Mouse (Mus musculus) erythroblast, embryonic 14.5 days (primary cell): ENCODE results near the gene Fancb. TPM values are rescaled to one million over a fixed set of nuclear protein-coding genes. Genes with fewer than 3 reads are reported as not detected.

ENCODE experiments used
- H3K27me3 ChIP-seq: 2 replicates; pipeline ENCODE4 v1.6.1; 2012; ENCODE audit warnings: inconsistent platforms; ENCODE audit not compliant: control insufficient read depth
- H3K36me3 ChIP-seq: 2 replicates; pipeline ENCODE4 v1.6.1; 2012; ENCODE audit warnings: mild to moderate bottlenecking, inconsistent platforms; ENCODE audit not compliant: control insufficient read depth
- H3K4me1 ChIP-seq: 2 replicates; pipeline ENCODE4 v1.6.1; 2012; ENCODE audit warnings: inconsistent platforms; ENCODE audit not compliant: control insufficient read depth
- H3K4me3 ChIP-seq: replicated peaks from 2 replicates; pipeline ENCODE3; 2012; ENCODE audit warnings: moderate library complexity, mild to moderate bottlenecking, inconsistent platforms
- H3K9me3 ChIP-seq: 2 replicates; pipeline ENCODE4 v1.6.1; 2012; ENCODE audit warnings: low read length, inconsistent platforms, mixed read lengths; ENCODE audit not compliant: control insufficient read depth
- GATA1 ChIP-seq: IDR thresholded peaks from 2 replicates; pipeline ENCODE4 v1.6.1; 2012; ENCODE audit warnings: low read length, inconsistent platforms, mixed read lengths
- TAL1 ChIP-seq: IDR thresholded peaks from 3 replicates; pipeline ENCODE4 v1.6.1; 2012; ENCODE audit warnings: low read length, inconsistent platforms, mixed read lengths
- polyA plus RNA-seq: library from polyadenylated mRNA; stranded (reverse); fragments of >175 nt; gene quantifications from 2 replicates; pipeline ENCODE4 v1.2.3, GENCODE M21; 2012

Fancb gene
- polyA plus RNA-seq: 0.01 and 0.06 TPM in 2 replicates

DNA sequence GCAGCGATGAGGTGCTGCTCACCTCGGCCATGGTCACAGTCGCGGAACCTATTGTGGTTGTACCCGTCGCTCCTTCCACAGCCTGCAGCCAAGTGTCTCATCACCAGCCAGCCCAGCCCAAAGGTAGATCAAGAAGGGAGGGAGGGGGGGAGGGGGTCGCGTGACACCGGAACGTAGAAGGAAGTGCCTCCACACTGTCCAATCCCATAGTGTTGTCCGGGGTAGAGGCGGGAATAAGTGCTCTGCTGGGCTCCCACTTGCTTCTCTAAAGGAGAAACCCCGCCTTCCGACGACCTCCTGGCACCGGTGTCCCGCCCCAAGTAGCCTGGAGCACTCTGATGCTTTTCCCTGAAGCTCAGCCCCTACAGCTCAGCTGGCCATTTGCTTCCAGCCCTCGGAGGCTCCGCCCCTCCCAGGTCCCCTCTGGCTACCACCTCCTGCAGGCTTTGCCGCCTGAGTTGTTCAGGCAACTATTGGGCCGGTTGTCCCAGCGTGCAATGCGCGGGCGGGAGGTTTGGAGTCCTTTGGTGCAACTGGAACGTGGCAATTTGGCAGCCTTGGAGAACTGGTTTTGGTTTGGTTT is at the start of gene Fancb, which contains the start of gene Mospd2:
Gene Fancb, plus strand, starts transcription at position 400 of the 583 bp plus-strand sequence.
Gene Mospd2, minus strand, starts transcription at position 183 of the 583 bp plus-strand sequence.
- H3K27me3 ChIP-seq: no peaks in the 10 kb centered on the region
- peaks cover 3% of the 10 kb centered on the region for H3K36me3 ChIP-seq
- H3K4me3 ChIP-seq: peak within 1 kb of the TSS; percentile 76
- TF ChIP-seq GATA1: no peak
- no peak for TF ChIP-seq TAL1
- no peaks in the 10 kb centered on the region for H3K9me3 ChIP-seq
- peaks cover 13% of the 10 kb centered on the region for H3K4me1 ChIP-seq

DNA sequence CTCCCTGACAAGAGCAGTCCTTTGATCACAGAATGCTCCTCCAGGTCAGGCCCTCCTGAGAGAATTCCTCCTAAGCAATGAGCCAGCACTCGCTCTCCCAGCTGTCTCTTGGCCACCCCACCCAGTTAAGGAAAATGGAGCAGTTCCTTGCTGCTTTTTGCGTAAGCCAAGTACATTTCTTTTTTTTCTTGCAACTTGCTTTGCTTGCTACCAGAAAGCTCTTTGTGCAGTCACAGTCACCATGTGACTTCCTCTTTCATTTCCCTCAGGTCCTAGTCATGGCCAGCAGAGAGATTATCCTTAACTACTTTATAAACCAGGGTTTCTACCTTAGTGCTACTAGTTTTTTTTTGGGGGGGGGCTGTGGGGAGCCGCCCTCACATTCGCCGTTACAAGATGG is 38.9 kb upstream of the Fancb start:
- Histone ChIP-seq H3K36me3 (peaks cover 4% of the 10 kb centered on the region), H3K27me3 (no peaks in the 10 kb centered on the region), H3K4me1 (no peaks in the 10 kb centered on the region), H3K4me3 (no peak overlapping the region), H3K9me3 (no peaks in the 10 kb centered on the region; the same call in 1 of the 2 replicates)
- no peak for TF ChIP-seq TAL1
- no peak for TF ChIP-seq GATA1

DNA sequence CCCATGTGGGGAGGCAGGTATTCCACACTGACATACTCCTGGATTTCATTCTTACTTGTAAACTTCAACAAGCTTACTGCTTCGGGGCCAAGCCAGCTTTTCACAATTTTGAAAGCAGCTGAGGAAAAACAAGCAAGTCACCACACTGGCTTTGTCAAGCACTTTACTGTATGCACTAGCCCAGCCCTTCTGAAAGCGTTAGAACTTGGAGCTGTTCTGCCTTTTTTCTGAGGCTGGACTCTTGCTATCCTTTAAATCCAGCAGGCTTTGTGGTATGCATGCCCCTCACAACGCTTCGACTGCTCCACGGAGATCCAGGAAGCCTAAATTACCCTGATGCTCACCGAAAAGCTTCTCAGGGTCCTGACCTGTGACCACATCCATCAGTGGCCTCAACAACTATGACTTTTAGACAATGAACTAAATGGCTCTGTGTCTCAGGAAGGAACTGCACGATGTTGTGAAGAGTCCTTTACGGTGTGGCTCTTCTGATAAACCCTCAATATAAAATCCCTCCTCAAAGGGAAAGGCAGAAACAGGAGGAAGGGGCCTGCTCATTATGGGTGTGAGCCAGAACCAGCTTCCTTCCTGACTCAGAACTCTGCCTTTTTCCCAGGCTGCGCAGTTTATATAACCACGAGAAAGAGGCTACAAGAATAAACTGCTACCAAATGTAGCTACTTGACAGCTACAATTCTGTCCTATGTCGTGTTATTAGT is 28.4 kb upstream of the Fancb start:
- TF ChIP-seq GATA1 (no peak), TAL1 (no peak)
- H3K9me3 ChIP-seq: no peaks in the 10 kb centered on the region
- no peaks in the 10 kb centered on the region for H3K4me1 ChIP-seq
- no peaks in the 10 kb centered on the region for H3K36me3 ChIP-seq
- no peak overlapping the region for H3K4me3 ChIP-seq
- H3K27me3 ChIP-seq: no peaks in the 10 kb centered on the region

DNA sequence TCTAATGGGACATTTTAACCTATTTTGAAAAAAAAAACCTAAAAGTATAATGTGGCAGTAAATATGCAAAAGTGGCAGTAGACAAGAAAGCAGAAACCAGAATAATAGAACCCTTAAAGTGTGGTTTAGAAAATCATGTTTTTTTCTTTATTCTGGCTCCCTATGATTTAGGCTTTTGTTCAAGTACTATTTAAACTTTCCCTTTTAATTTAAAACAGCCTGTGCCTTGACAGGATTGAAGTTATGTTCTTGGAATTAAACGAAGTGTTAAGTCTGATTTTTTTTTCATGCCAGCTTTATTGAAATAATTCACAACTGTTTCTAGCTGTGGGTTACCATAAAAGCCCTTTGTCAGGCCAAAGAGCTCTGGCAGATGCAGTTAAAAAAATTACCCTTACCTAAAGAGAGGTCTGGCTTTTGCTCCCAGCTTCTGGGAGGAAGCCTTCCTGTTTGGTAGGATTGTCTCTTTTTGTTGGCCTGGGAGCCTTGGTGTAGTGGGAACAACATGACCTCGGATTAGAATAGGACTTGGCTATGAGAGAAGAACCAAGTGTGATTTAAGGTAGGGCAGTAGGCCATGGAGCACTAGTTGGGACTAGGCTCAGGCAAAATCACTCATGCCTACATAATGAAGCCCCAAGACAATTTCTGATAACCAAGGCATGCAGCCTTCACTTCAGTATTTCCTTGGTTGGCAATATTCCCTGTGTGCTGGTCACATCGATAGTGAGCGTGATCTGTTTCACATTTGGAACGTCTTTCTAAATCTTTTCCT is 27.6 kb upstream of the Fancb start:
- no peak overlapping the region for H3K4me3 ChIP-seq
- no peaks in the 10 kb centered on the region for H3K9me3 ChIP-seq
- H3K36me3 ChIP-seq: no peaks in the 10 kb centered on the region
- TF ChIP-seq TAL1: no peak
- no peak for TF ChIP-seq GATA1
- no peaks in the 10 kb centered on the region for H3K4me1 ChIP-seq
- no peaks in the 10 kb centered on the region for H3K27me3 ChIP-seq

DNA sequence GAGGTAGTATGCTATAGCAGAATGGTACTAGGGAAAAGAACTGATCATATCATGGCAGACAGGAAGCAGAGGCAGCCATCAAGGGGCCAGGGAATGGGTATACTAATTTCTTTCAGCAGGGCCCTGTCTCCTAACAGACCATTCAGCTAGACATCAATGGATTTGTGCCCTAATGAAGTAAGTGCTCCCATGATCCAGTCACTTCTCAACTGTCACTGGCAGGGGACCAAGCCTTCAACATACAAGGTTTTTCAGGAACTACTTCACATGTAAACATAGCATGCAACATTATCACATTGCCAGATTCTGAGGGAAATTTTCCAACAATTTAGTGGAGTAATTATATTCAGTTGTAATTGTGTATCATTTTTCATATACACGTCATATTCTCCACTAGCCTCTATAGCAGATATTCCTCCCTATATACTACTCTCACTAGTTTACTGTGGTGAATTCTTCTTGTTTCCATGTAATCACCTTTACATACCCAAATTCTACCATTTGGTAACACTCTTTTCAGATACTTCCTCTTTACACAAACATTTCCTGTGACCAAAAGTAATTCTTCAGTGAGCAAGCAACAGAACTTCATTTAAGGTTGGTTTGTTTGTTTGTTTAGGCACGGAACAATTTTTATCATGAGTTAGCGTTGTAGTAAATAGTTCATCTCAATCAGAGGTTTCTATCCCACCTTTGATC is 14.5 kb upstream of the Fancb start:
- Histone ChIP-seq H3K27me3 (no peaks in the 10 kb centered on the region), H3K4me3 (no peak overlapping the region), H3K4me1 (no peaks in the 10 kb centered on the region), H3K36me3 (no peaks in the 10 kb centered on the region; the same call in 1 of the 2 replicates), H3K9me3 (no peaks in the 10 kb centered on the region)
- no peak for TF ChIP-seq TAL1
- no peak for TF ChIP-seq GATA1

DNA sequence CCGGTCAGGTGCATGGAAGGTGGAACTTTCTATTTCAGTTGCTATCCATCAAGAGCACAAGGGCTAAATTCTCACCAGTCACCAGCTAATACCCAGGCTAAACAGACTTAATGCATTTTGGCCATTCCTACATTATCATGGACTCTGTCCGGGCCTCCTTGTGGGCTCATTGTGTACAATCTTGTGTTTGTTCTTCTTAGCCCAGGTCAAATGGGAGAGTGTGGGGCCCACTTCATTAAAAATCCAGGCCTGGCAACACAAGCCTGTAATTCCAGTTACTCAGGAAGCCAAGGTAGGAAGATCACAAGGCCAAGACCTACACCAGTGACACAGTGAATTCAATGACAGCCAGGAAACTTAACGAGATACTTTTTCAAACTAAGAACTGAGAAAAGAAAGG is 9.2 kb upstream of the Fancb start:
- Histone ChIP-seq H3K36me3 (no peaks in the 10 kb centered on the region), H3K4me3 (no peak overlapping the region), H3K4me1 (no peaks in the 10 kb centered on the region), H3K27me3 (no peaks in the 10 kb centered on the region), H3K9me3 (no peaks in the 10 kb centered on the region)
- no peak for TF ChIP-seq GATA1
- no peak for TF ChIP-seq TAL1

DNA sequence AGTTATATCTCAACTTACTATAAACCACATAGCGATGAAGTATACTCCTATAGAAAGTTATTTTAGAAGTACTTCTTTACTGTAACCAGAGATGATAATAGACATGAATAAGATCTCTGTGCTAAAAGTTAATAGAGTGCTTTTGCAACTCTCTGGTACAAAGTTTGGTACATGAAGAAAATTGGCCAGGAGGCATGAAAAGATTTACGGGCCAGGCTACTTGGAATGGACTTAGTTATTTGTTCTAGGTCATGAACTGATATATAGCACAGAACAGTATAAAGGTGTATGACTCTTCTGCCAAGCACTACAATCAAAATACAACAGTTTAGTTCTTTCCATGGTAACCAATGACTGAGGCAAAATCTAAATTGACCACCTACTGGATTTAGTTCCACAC is 1.5 kb upstream of the Fancb start:
- no peak overlapping the region for H3K4me3 ChIP-seq
- TF ChIP-seq TAL1 (no peak), GATA1 (no peak)

DNA sequence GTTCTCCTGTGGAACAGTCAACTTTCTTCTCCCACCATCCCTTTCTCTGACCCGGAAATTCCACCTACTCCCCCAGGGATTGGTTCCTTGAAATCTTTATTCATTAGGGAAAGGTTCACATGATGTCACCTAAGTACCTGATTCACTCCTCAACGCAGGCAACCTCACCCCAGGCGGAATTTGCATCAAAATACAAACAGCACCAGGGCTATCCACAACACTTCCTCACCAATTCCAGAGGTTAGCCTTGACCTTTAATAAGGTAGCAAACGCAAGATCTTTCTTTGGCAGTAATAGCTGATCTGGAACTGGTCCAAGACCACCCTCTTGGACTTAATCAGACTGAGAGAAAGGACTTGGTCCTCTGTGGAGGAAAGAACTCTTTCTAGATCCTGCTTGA is 22.7 kb downstream of the Fancb start:
- H3K27me3 ChIP-seq: no peaks in the 10 kb centered on the region
- no peak overlapping the region for H3K4me3 ChIP-seq
- TF ChIP-seq GATA1 (no peak), TAL1 (no peak)
- H3K36me3 ChIP-seq: no peaks in the 10 kb centered on the region
- H3K4me1 ChIP-seq: no peaks in the 10 kb centered on the region
- no peaks in the 10 kb centered on the region for H3K9me3 ChIP-seq

More for the DNA sequence above, 1.5 kb upstream of the Fancb start:
- no peaks in the 10 kb centered on the region for H3K9me3 ChIP-seq
- H3K36me3 ChIP-seq: peaks cover 3% of the 10 kb centered on the region
- H3K27me3 ChIP-seq: no peaks in the 10 kb centered on the region
- peaks cover 13% of the 10 kb centered on the region for H3K4me1 ChIP-seq
